Mouse (Mus musculus): ENCODE measurements around the gene Rdh8. TPM values are rescaled to one million over a fixed set of nuclear protein-coding genes. Genes with fewer than 3 reads are reported as not detected.

Rdh8 gene
- not detected in 2 replicates for polyA plus RNA-seq (2011; ENCODE audit: insufficient read length, low read depth, missing spikeins)

- Histone ChIP-seq H3K4me3 (ENCODE audit: insufficient read depth, low read length) (no peak within 1 kb of the TSS), H3K4me1 (ENCODE audit: control insufficient read depth, insufficient read depth, low read length) (no peaks in the 10 kb centered on the region; the same call in 1 of the 2 replicates), H3K27ac (ENCODE audit: insufficient read depth, low read length) (no peak within 1 kb of the TSS)
- no peak for TF ChIP-seq POLR2A (IDR thresholded peaks at IDR 0.05; ENCODE audit: low read depth, low read length)
Measured at GRCm38 (mm10) chr9:20818236-20818635, at the start of gene Rdh8. Gene Rdh8, plus strand, starts transcription at chr9:20818503.

- no peak overlapping the region for H3K4me3 ChIP-seq (ENCODE audit: insufficient read depth, low read length)
- H3K27ac ChIP-seq (ENCODE audit: insufficient read depth, low read length) = no peak overlapping the region
- no peaks in the 10 kb centered on the region for H3K4me1 ChIP-seq (ENCODE audit: control insufficient read depth, insufficient read depth, low read length)
- TF ChIP-seq POLR2A (IDR thresholded peaks at IDR 0.05; ENCODE audit: low read depth, low read length) = no peak
Measured at GRCm38 (mm10) chr9:20781286-20781685, 37.0 kb upstream of the Rdh8 start.

DNA sequence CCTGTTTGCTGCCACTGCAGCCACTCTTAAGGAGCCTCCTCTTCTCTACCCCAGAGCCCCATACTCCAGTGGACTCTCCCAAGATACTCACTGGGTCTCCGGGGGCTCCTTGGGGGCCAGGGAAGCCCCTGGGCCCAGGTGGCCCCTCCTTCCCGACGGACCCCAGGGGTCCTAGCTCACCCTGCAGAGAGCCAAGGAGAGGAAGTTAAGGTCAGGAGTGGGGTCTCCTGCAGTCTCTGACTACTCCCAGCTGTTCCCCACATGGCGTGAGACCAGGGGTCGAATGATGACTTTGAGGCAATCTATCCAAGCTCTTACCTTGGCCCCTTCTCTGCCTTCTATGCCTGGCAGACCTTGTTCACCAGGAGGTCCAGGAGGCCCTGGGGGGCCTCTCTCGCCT, 33.2 kb upstream of the Rdh8 start:
- TF ChIP-seq CTCF (IDR thresholded peaks at IDR 0.05; ENCODE audit: borderline replicate concordance, insufficient read depth, low read length) (no peak), POLR2A (IDR thresholded peaks at IDR 0.05; ENCODE audit: low read depth, low read length) (no peak)
- no peak overlapping the region for H3K27ac ChIP-seq (ENCODE audit: insufficient read depth, low read length)
- H3K4me3 ChIP-seq (ENCODE audit: insufficient read depth, low read length) = no peak overlapping the region
- no peaks in the 10 kb centered on the region for H3K4me1 ChIP-seq (ENCODE audit: control insufficient read depth, insufficient read depth, low read length)

GRCm38 (mm10) chr9:20787992-20788391, 30.3 kb upstream of the Rdh8 start:
- TF ChIP-seq CTCF (IDR thresholded peaks at IDR 0.05; ENCODE audit: borderline replicate concordance, insufficient read depth, low read length) = no peak
- TF ChIP-seq POLR2A (IDR thresholded peaks at IDR 0.05; ENCODE audit: low read depth, low read length) = no peak
- Histone ChIP-seq H3K4me3 (ENCODE audit: insufficient read depth, low read length) (no peak overlapping the region), H3K4me1 (ENCODE audit: control insufficient read depth, insufficient read depth, low read length) (no peaks in the 10 kb centered on the region), H3K27ac (ENCODE audit: insufficient read depth, low read length) (no peak overlapping the region)

GRCm38 (mm10) chr9:20789651-20790050, 28.7 kb upstream of the Rdh8 start:
- Histone ChIP-seq H3K4me3 (ENCODE audit: insufficient read depth, low read length) (no peak overlapping the region), H3K27ac (ENCODE audit: insufficient read depth, low read length) (no peak overlapping the region), H3K4me1 (ENCODE audit: control insufficient read depth, insufficient read depth, low read length) (no peaks in the 10 kb centered on the region)
- no peak for TF ChIP-seq POLR2A (IDR thresholded peaks at IDR 0.05; ENCODE audit: low read depth, low read length)

DNA sequence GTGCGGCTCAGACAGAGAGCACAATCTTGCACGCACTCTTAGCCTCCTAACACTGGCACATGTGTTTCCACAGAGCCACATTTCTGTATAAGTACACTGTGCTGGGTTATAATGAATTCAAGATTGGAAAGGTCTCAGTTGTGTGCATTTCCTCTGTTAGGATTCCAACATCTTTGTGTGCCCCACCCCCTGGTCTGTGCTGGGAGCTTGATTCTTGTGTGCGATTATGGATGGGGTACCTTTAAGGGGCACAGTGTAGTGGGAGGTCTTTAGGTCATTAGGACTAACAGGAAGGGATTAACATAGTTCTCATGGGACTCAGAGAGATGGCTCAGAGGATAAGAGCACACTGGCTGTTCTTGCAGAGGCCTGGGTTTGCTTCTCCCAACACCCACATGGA, 28.0 kb upstream of the Rdh8 start:
- Histone ChIP-seq H3K4me3 (ENCODE audit: insufficient read depth, low read length) (no peak overlapping the region), H3K27ac (ENCODE audit: insufficient read depth, low read length) (no peak overlapping the region), H3K4me1 (ENCODE audit: control insufficient read depth, insufficient read depth, low read length) (no peaks in the 10 kb centered on the region)
- no peak for TF ChIP-seq POLR2A (IDR thresholded peaks at IDR 0.05; ENCODE audit: low read depth, low read length)
- no peak for TF ChIP-seq CTCF (IDR thresholded peaks at IDR 0.05; ENCODE audit: borderline replicate concordance, insufficient read depth, low read length)

GRCm38 (mm10) chr9:20794108-20794806, 24.0 kb upstream of the Rdh8 start:
- H3K27ac ChIP-seq (ENCODE audit: insufficient read depth, low read length) = peak overlapping the region; percentile 35; the same call in 1 of the 2 replicates

DNA sequence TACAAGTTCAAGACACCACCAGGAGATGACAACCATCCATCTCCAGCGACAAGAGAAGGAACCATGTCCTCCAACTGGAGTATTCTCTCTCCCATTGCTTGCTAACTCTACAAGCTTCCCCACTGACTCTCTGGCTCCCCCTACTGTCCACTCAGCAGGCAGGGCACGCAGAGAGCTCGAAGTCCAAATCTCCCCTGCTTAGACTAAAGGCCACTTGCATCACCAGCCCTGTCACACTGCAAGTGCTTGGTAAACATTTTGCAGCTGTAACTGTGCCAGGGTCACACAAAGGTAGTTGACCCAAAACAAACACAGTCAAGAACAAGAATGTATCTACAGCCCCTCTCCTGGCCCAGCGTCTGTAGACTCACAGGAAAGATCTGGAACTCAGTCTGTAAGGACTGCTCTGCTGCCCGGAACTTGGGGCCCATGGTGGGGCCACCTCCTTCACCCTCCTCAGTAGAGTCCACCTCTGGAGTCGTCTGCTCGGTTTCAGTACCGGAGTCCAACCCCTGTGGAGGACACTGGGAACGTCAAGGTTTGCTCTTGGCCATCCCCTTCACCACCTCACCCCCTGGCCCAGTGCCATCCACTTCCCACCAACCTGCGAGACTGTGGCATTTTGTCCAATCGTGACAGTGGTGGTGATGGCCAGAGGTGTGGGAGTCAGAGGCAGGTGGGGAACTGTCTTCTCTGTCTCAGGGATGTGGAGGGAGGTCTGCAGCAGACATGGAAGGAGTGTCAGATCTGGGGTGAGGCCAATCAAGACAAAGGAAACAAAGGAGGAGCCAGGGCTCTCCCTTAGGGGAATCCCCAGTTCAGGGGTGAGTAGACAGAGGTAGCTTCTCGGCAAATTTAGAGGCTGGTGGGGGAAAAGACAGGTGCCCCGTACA, 13.8 kb upstream of the Rdh8 start:
- Histone ChIP-seq H3K27ac (ENCODE audit: insufficient read depth, low read length) (no peak overlapping the region), H3K4me3 (ENCODE audit: insufficient read depth, low read length) (no peak overlapping the region), H3K4me1 (ENCODE audit: control insufficient read depth, insufficient read depth, low read length) (no peaks in the 10 kb centered on the region)
- TF ChIP-seq POLR2A (IDR thresholded peaks at IDR 0.05; ENCODE audit: low read depth, low read length) (no peak), CTCF (IDR thresholded peaks at IDR 0.05; ENCODE audit: borderline replicate concordance, insufficient read depth, low read length) (peak; percentile 71; the same call in 1 of the 2 replicates)

More at GRCm38 (mm10) chr9:20794108-20794806, 24.0 kb upstream of the Rdh8 start:
- TF ChIP-seq POLR2A (IDR thresholded peaks at IDR 0.05; ENCODE audit: low read depth, low read length) (0 out of 2 replicates have a peak, but pooled peaks have one; percentile 38), CTCF (IDR thresholded peaks at IDR 0.05; ENCODE audit: borderline replicate concordance, insufficient read depth, low read length) (no peak)
- no peaks in the 10 kb centered on the region for H3K4me1 ChIP-seq (ENCODE audit: control insufficient read depth, insufficient read depth, low read length)
- H3K4me3 ChIP-seq (ENCODE audit: insufficient read depth, low read length) = no peak overlapping the region

DNA sequence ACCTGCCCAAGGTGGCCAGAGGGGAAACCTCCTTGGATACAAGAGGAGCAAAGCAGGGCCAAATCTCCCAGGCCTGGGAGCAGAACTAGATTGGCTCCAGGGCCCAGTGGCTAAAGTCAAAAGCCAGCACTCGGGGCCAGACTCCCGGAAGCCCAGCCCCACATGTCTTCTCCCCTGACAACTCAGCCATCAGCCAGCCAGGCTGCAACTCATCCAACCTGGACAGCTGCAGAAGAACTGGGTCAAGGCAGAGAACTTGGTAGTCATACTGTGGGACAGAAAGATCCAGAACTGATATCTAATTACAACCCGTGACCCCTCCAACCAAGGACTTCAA, 13.2 kb upstream of the Rdh8 start:
- no peaks in the 10 kb centered on the region for H3K4me1 ChIP-seq (ENCODE audit: control insufficient read depth, insufficient read depth, low read length)
- H3K27ac ChIP-seq (ENCODE audit: insufficient read depth, low read length) = no peak overlapping the region
- TF ChIP-seq POLR2A (IDR thresholded peaks at IDR 0.05; ENCODE audit: low read depth, low read length) = no peak
- TF ChIP-seq CTCF (IDR thresholded peaks at IDR 0.05; ENCODE audit: borderline replicate concordance, insufficient read depth, low read length) = no peak

DNA sequence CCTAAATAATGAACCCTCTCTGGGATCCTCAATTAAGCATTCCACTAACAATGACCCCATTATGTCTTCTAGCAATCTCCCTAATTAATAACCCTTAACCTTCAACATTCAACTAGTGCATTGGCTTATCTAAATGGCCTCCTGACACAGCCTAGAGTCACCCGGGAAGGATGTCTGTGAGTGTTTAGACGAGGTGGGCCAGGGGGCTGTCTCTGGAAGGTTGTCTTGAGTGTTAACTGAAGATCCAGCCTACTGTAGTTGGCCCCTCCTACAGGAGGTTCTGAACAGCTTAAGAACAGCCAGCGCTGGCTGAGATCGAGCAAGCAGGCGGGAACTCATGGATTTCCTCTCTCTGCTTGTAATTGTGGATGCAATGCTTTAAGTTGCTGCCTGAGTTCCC, 12.6 kb upstream of the Rdh8 start:
- no peak overlapping the region for H3K27ac ChIP-seq (ENCODE audit: insufficient read depth, low read length)

More for the DNA sequence above, 13.2 kb upstream of the Rdh8 start:
- no peak overlapping the region for H3K4me3 ChIP-seq (ENCODE audit: insufficient read depth, low read length)

More for the DNA sequence above, 12.6 kb upstream of the Rdh8 start:
- no peaks in the 10 kb centered on the region for H3K4me1 ChIP-seq (ENCODE audit: control insufficient read depth, insufficient read depth, low read length)
- no peak overlapping the region for H3K4me3 ChIP-seq (ENCODE audit: insufficient read depth, low read length)
- no peak for TF ChIP-seq CTCF (IDR thresholded peaks at IDR 0.05; ENCODE audit: borderline replicate concordance, insufficient read depth, low read length)
- TF ChIP-seq POLR2A (IDR thresholded peaks at IDR 0.05; ENCODE audit: low read depth, low read length) = no peak
